Mouse (Mus musculus): ENCODE results near the gene Pdzd2.

The Pdzd2 gene

GRCm38 (mm10) chr15:12494084-12494483 is 245.6 kb downstream of the Pdzd2 start:
- intact Hi-C loops (cut with DNase I): no loop called here

DNA sequence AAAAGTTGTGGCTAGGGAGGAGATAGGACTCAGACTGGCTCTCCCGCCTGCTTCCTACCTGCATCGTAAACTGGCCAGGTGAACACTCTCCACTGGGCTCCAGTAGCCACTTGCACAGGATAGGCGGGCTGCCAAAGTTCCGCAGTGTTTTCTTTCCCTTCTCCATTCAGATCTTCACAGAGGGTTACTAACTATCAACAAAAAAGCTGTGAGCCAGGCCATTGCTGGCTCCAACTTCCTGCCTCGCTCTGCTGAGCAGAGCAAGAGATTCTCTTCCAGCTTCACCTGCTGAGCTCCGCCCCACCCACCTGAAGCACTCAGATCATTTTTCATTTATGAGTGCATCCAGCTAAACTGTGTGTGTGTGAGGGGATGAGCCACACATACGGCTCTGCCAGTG is 246.5 kb downstream of the Pdzd2 start:
- intact Hi-C loops (cut with DNase I): no loop called here

DNA sequence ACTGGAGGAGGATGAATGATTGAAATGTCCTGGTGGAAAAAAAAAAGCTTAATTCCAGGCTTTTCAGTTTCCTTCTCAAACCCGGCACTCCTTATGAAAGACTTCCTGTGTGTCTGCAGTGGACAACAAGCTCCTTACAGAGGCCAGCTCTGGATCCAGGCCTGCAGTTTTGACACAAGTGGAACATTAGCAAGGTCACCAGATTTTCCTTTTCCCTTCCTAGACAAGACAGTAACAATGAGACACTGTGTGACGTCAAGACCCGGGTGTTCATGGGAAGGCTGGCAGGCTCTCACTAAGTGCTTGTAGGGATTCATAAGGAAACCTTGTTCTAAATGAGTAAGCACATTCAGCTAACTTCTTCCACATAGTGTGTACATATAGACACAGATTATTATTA is 248.8 kb downstream of the Pdzd2 start:
- intact Hi-C loops (cut with DNase I): no loop called here

- intact Hi-C loops (cut with DNase I): no loop called here
Observed at GRCm38 (mm10) chr15:12490527-12490926, 249.2 kb downstream of the Pdzd2 start.

DNA sequence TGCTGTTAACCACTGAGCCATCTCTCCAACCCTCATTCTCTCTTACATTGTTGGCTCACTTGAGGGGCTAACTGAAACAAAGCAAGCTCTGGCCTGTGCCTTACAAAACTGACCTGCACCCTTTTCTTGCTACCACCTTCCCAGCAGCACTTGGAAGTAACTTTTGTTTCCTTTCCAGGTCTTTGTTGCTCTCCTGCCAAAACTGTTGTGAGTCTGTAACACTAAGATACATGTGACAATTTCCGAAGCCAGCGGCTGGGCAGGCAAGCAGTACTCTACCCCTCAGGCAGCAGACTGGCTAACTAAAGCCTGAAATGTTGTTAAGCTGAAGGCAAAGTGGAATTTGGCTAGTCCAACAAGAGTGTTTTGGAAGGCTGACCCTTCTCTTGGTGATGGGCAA is 251.4 kb downstream of the Pdzd2 start:
- intact Hi-C loops (cut with DNase I): no loop called here

- intact Hi-C loops (cut with DNase I): no loop called here
Observed at GRCm38 (mm10) chr15:12481261-12481660, 258.5 kb downstream of the Pdzd2 start.

- intact Hi-C loops (cut with DNase I): no loop called here
Observed at GRCm38 (mm10) chr15:12480369-12480768, 259.4 kb downstream of the Pdzd2 start.

DNA sequence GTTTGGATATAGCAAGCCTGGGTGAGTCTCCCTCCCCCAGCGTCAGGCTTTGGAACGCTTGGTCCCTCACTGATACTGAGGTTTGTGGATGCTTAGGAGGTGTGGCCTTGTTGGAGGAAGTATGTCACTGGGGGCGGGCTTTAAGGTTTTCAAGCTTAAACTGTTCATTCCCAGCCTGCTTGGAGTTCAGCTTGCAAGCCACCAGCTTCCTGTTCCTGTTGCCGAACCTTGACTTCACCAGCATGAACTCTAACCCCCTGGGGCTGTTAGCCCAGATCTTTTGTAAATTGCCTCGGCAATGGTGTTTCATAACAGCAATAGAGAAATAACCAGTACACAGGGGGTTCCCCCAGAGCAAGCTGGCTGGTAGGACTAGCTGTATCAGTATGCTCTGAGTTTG is 260.4 kb downstream of the Pdzd2 start:
- intact Hi-C loops (cut with DNase I): no loop called here

DNA sequence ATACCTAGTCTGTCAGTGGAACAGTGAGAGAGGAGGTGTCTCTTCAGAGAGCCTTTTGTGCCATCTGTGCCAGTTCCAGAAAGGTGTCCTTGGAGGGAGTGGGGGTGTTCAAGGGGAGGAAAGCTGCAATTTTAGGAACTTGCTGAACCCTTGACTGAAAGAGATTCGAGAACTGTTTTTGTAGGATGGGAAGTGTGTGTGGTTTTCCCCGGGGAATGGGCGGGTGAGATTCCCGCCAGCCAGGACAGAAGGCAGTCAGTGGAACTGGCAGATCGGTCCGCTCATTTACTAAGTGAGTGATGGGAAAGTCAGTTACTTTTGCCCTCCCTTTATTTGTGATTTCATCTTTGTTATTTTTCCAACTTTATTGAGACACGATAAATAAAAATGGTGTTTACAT is 266.1 kb downstream of the Pdzd2 start:
- intact Hi-C loops (cut with DNase I): no loop called here

- intact Hi-C loops (cut with DNase I): no loop called here
Observed at GRCm38 (mm10) chr15:12472646-12473045, 267.1 kb downstream of the Pdzd2 start.

DNA sequence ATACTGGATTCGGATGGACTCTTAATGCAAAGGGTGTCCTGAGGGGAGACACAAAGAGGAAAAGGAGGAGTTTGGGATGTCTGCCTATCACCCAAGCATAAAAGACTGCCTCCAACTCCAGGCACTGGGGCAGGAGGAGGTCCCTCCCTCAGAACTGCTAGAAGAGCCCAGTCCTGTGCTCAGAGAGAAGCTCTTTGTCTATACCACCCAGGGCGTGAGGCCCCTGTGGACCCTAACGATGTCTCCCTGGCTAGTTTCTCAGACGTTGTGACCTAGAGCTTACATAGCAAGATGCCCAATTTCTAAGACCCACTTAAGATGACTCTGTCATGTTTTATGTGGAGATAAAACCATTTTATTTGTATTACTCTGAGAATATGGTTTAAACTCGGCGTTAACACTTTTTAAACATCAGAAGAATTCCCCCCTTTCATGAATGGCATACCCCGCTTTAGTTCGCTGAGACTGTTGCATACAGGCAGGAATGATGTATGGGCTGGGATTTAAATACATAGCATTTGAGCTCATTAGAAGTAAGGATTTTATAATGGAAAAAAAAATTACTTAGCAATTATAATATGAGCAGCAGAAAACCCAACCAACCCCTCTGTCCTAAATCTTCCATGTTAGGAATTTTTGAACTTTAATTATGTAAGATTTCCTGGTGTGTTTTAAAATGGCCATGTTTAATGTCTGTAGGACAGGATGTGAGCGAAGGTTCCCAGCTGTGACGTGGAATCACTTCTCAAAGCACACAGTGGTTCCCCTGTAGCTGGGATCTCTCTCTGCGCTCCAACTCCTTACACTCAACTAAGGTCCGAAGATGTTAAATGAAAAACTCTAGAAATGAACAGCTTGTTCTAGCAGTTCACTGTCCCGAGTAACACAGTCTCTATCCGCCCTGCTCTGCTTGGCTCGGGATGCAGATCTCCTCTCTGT is 268.6 kb downstream of the Pdzd2 start:
- intact Hi-C loops (cut with DNase I): no loop called here

GRCm38 (mm10) chr15:12468625-12469024 is 271.1 kb downstream of the Pdzd2 start:
- intact Hi-C loops (cut with DNase I): no loop called here

GRCm38 (mm10) chr15:12465748-12466147 is 274.0 kb downstream of the Pdzd2 start:
- intact Hi-C loops (cut with DNase I): no loop called here

DNA sequence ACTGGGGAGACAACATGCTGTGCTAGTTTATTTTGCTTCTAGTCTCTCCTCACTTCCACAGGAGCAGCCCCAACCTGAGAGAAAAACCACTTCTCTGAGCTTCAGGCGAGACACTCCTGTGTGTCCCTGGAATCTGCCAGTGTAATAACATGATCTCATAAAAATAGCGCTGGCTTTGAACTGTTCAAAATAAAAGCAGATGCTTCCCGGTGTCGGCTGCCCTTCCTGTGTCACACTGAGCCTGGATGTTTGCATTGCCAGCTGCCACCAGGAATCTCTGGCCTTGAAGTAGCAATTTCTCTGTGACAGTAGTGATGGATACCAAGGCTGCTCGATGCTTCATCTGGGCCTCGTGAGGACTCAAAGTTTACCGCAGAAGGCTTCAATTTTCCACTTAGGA is 282.9 kb downstream of the Pdzd2 start:
- intact Hi-C loops (cut with DNase I): no loop called here

DNA sequence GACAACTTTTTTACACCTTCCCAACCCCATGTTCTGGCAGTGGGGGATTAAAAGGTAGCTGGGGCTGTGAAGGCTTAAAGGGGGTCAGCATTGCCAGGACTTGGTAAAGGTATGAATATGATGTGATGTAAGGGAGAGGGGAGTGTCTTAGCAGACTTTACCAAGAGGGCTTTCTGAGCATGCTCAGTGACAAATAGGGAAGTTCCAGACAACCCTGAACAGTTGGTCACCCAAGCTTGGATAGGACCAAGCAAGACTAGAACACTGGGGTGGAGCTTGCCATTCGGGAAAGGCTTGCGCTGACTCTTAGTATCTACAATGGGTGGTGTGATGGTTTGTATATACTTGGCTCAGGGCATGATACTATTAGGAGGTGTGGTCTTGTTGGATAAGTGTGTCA is 286.4 kb downstream of the Pdzd2 start:
- intact Hi-C loops (cut with DNase I): no loop called here

DNA sequence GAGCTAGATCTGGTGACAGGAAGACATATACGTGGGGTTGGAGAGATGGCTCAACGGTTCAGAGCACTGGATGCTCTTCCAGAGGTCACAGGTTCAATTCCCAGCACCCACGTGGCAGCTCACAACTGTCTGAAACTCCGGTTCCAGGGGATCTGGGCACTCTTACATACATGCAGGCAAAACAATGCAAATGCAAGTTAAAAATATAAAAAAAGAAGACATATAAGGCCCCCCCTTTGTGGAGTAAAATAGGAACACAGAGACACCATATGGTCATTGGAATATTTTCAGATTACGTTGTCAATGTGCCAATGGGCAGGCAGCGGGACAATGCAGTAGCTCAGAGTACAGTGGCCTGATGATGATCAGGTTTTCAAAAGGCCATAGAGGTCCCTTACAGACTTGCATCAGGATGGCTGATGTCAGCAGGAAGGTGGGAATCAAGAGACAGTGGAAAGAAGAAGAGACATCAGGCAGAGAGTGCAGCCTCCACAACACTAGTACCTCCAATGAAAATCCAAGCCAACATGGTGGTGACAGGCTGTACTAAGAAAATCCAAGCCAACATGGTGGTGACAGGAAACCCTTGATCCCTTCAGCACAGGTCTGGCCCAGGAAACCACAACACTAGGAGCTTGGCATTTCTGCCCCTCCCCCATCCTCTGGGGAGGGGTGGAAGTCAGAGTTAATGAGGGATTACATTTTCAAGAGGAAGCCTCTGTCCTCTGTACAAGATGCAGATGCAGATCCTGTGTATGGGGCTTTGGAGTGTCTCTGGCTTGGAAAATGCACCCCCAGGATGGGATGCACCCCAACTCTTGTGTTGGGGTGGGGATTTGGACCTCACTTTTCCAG is 287.4 kb downstream of the Pdzd2 start:
- intact Hi-C loops (cut with DNase I): no loop called here

- intact Hi-C loops (cut with DNase I): no loop called here
Observed at GRCm38 (mm10) chr15:12451448-12451847, 288.3 kb downstream of the Pdzd2 start.

GRCm38 (mm10) chr15:12450790-12451189 is 288.9 kb downstream of the Pdzd2 start:
- intact Hi-C loops (cut with DNase I): no loop called here

DNA sequence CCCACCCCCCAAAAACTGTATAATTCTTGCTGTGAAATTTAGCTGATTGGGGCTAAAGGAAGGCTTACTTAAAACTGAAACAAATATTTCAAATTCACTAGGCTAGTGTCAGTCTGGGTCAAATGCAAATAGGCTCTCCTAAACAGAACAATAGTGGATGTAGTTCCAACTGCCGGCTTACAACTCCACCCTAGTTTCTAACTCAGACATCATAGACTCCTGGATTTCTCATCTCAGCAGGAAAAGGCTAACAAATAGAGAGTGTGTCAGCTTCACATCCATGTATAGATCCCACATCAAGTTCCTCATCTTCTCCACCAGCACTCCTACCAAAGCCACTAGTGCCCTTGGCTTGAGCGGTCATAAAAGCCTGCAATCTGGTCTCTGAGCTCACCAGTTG is 290.4 kb downstream of the Pdzd2 start:
- intact Hi-C loops (cut with DNase I): no loop called here

DNA sequence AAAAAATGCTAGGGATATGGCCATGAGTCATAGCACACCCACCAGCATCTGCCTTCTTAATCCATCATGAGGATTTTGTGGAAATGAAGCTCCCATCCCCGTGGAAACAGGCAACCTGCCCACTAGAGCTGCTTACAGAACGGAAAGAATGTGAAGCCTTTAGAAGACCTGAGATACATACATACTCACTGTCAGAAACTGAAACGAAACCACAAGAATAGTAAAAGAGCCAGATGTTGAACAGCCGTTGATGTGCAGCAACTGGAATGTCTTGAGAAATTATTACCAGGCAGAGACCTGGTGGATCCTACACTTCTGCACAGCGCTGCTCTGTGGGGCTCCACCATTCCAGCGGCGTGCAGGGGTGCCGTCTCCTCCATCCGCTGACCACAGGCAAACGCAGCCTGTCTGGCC is 292.7 kb downstream of the Pdzd2 start:
- intact Hi-C loops (cut with DNase I): no loop called here

DNA sequence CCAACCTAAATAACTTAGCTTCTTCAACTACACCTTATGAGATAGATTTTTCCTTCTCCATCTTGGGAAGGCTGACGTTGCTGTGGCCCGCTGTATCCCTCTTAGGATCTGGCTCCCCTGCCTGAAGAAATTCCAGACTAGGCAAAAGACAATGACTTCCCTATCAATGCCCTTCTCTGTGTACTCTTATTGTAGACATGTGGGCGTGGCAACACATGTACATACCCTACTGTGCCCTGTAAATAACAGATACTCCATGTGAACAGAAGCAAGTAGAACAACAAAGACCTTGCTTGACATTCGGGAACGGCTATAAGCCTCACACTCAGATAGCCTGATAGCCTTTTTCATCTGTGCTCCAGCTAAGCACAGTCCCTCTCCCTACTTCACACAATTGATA is 295.2 kb downstream of the Pdzd2 start:
- intact Hi-C loops (cut with DNase I): no loop called here

DNA sequence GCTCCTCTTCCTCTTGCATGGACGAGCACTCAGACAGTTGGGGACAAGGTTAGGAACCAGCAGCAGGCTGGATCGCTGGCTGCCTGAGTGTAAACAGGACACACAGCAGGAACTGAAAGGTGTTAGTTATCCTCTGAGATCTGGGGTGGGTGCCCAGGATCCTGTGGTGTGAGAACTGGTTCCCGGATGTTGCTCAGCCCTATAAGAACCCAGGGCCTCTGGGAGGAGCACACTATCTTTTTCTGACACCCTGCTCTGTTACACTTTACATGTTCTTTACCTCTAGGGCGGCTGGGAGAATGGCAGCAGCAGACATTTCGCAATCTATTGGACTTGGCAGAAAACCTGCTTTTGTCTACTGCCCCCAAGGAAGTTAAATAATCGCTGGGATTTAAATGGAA is 300.4 kb downstream of the Pdzd2 start:
- intact Hi-C loops (cut with DNase I): no loop called here
